Mouse (Mus musculus): ENCODE measurements around the gene Fopnl.

Fopnl gene

GRCm38 (mm10) chr16:14253586-14253985, 63.6 kb downstream of the Fopnl start:
- in situ Hi-C loops (cut with MboI; ENCODE audit: unreplicated experiment in 2 of 2): no loop called here

GRCm38 (mm10) chr16:14252877-14253276, 64.3 kb downstream of the Fopnl start:
- in situ Hi-C loops (cut with MboI; ENCODE audit: unreplicated experiment in 2 of 2): no loop called here

GRCm38 (mm10) chr16:14249913-14250312, 67.3 kb downstream of the Fopnl start:
- in situ Hi-C loops (cut with MboI; ENCODE audit: unreplicated experiment in 2 of 2): no loop called here
